Mouse (Mus musculus): Measurements from ENCODE around the gene Tmem267. TPM values are rescaled to one million over a fixed set of nuclear protein-coding genes. Genes with fewer than 3 reads are reported as not detected.
A peak's percentile ranks its signal among the peaks of the same experiment; 100 is the strongest.

Gene Tmem267
- polyA plus RNA-seq, 1 experiment from 2014 or later = 4.2 TPM

GRCm38 (mm10) chr13:119649699-119650046 lies 161.8 kb downstream of the Tmem267 start:
- WGBS = 90% methylated on average over 1 of the region's 1 CpGs
- H3K4me3 ChIP-seq (replicated peaks) = no peak overlapping the region
- H3K4me2 ChIP-seq (replicated peaks) = no peak overlapping the region
- no peaks in the 10 kb centered on the region for H3K9me3 ChIP-seq
- H3K9ac ChIP-seq (replicated peaks) = no peak overlapping the region
- H3K27me3 ChIP-seq = no peaks in the 10 kb centered on the region
- H3K4me1 ChIP-seq (replicated peaks) = no peaks in the 10 kb centered on the region
- H3K27ac ChIP-seq = 0 out of 2 replicates have a peak overlapping the region, but pooled peaks have one; percentile 19
- no peak for ATAC-seq
- no peaks in the 10 kb centered on the region for H3K36me3 ChIP-seq

- ATAC-seq = no peak
- 88% methylated on average over 2 of the region's 2 CpGs for whole genome bisulfite sequencing
Observed at GRCm38 (mm10) chr13:119654734-119655133, 166.9 kb downstream of the Tmem267 start.

DNA sequence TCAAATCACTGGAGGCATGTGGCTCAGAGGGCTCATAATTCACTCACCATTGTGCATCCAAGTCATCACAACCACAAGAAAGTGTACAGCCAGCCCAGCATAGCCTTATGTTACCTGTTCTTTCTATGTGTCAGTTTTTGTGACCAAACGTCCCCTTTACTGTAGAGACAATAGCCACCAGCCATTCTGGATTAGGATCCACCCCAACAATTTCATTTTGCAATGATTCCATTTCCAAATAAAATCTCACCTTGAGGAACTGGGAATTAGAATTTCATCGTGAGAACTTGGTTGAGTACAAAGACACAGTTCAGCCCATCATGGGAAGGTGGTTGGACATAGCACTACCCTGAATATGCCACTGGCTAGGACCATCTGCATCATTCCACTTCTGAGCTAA lies 168.4 kb downstream of the Tmem267 start:
- Histone ChIP-seq H3K4me1 (replicated peaks) (no peaks in the 10 kb centered on the region), H3K9me3 (no peaks in the 10 kb centered on the region), H3K9ac (replicated peaks) (no peak overlapping the region), H3K4me3 (replicated peaks) (no peak overlapping the region), H3K4me2 (replicated peaks) (no peak overlapping the region), H3K36me3 (no peaks in the 10 kb centered on the region), H3K27me3 (no peaks in the 10 kb centered on the region), H3K27ac (no peak overlapping the region)
- ATAC-seq = no peak
- 80% methylated on average over 2 of the region's 2 CpGs for WGBS

More at GRCm38 (mm10) chr13:119654734-119655133, 166.9 kb downstream of the Tmem267 start:
- H3K27me3 ChIP-seq = no peaks in the 10 kb centered on the region
- no peak overlapping the region for H3K4me3 ChIP-seq (replicated peaks)
- no peaks in the 10 kb centered on the region for H3K36me3 ChIP-seq
- H3K9ac ChIP-seq (replicated peaks) = no peak overlapping the region
- no peaks in the 10 kb centered on the region for H3K4me1 ChIP-seq (replicated peaks)
- no peak overlapping the region for H3K4me2 ChIP-seq (replicated peaks)
- H3K27ac ChIP-seq = no peak overlapping the region
- H3K9me3 ChIP-seq = no peaks in the 10 kb centered on the region

DNA sequence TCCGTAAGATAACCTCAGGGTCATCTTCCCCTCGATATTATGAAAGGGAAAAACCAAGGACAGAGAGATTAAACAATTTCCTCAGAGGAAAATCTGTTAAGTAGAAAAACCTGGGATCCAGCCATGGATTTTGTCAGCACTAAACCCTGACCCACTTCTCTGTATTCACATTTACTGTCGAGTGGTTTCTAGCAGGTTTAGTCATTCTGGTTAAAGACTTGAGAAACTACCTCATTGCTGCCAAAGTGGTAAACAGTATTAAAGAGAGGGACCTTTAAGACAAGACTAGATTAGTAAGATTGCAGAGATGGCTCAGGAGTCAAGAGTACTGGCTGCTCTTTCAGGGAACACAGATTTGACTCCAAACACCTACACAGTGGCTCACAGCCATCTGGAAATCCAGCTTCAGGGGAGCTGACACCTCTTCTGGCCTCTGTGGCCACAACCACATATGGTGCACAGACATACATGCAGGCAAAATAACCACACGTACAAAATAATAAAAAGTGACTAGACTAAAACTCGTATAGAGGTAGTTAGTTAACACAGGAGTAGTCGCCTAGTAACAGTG lies 169.1 kb downstream of the Tmem267 start:
- Histone ChIP-seq H3K4me3 (replicated peaks) (no peak overlapping the region), H3K27ac (no peak overlapping the region), H3K4me2 (replicated peaks) (no peak overlapping the region), H3K36me3 (no peaks in the 10 kb centered on the region), H3K4me1 (replicated peaks) (no peaks in the 10 kb centered on the region), H3K27me3 (no peaks in the 10 kb centered on the region), H3K9me3 (no peaks in the 10 kb centered on the region), H3K9ac (replicated peaks) (no peak overlapping the region)
- ATAC-seq = no peak
- WGBS = 86% methylated on average over 6 of the region's 6 CpGs

Other genes with a start within 250 kb of the Tmem267 start
- 197 and 243 TPM in 2 replicates for gene Paip1, start 59.4 kb upstream of the Tmem267 start, polyA plus RNA-seq (2015; fragmentation: Nextera tagmentation; extraction: Ambion mirVana)
- gene 4833420G17Rik, start 25.3 kb upstream of the Tmem267 start, polyA plus RNA-seq (2015; fragmentation: Nextera tagmentation; extraction: Ambion mirVana) = 121 and 128 TPM in 2 replicates
- gene 3110070M22Rik, start 344 bp downstream of the Tmem267 start, polyA plus RNA-seq (2015; fragmentation: Nextera tagmentation; extraction: Ambion mirVana) = 1.3 and 1.7 TPM in 2 replicates
- gene Ccl28, start 135.8 kb downstream of the Tmem267 start, polyA plus RNA-seq (2015; fragmentation: Nextera tagmentation; extraction: Ambion mirVana) = 0.13 and 0.57 TPM in 2 replicates
- 455 and 504 TPM in 2 replicates for gene Hmgcs1, start 202.3 kb downstream of the Tmem267 start, polyA plus RNA-seq (2015; fragmentation: Nextera tagmentation; extraction: Ambion mirVana)

Measured in midbrain, embryonic 13.5 days (tissue).